Mouse (Mus musculus): ENCODE data around the gene Klhl20.

The Klhl20 gene

DNA sequence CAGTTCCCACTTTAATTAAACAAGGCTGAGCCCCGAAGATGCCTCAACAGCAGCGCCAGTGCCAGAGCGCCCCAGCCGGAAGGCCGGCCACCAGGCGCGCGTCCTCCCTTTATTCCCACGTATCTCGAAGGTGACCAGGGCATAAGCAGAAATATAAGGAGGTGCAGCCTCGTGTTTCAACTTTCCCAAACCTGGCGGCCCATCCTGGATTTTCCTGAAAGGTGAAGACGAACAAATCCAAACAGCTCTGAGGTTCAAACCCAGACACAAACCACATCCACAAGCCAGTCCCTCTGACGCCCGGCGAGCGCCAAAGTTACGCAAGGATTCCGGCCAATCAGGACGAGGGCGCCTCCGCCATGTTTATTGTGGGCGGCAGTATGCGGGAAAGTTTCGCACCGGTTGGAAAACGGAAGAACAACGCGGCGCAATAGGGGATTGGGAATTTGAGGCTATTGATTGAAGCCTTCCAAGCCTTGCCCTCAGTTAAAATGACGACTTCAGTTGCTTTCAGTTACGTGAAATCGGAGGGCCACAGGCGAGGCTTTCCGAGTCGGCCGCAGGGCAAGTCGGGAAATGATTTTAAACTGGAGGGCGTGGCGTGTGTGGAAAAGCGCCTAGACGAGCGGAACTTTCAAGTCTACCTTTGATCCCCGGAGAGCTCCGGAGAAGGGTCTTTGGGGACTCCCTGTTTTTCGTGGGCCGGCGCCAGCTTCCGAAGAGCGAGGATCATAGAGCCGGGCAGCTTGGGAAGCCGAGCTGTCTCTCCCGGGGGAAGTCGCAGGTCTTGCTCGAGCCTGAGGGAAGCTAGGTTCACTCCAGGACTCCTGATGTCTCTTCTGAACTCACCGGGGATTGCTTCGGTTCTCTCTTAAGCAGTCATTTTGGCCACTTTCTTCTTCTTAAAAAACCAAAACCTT lies 60.7 kb downstream of the Klhl20 start, which contains the start of the genes Dars2 and Cenpl:
Gene Dars2, minus strand, starts transcription at position 307 of the 920 bp plus-strand sequence.
Gene Cenpl, plus strand, starts transcription at position 362 of the 920 bp plus-strand sequence.
- peak; percentile 100 for DNase-seq

DNA sequence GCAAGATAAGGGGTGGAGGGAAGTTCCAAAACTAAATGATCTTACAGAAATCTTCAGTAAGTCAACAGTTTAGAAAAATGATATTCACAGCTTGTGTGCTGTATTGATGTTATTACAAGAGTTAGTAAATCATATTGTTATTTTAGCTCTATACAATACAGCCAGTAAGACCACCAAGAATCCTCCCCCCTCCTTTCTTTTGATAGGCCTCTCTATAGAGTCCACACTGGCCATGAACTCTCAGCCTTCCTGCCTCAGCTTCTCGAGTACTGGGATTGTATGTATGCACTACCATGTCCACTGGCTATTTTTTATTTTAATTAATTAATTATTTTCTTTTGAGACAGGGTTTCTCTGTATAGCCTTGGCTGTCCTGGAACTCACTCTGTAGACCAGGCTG lies 68.0 kb downstream of the Klhl20 start:
- DNase-seq: peak; percentile 54

DNA sequence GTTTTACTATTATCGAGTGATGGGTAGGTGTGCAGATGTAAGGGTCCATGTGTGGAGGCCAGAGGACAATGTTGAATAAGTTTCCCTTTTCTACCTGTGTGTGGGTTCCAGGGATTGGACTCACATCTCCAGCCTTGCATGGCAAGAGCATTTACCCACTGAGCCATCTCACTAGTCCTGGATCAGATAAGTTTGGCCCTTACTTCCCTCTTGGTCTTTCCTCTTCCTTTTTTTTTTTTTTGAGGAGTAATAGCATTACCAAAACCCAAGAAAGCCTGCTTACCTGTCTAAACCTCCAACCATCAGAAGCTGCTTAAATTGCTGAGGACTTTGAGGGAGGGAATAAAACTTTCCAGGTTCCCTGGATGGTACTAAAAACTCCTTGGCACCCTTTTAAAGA lies 74.1 kb downstream of the Klhl20 start:
- DNase-seq: no peak

DNA sequence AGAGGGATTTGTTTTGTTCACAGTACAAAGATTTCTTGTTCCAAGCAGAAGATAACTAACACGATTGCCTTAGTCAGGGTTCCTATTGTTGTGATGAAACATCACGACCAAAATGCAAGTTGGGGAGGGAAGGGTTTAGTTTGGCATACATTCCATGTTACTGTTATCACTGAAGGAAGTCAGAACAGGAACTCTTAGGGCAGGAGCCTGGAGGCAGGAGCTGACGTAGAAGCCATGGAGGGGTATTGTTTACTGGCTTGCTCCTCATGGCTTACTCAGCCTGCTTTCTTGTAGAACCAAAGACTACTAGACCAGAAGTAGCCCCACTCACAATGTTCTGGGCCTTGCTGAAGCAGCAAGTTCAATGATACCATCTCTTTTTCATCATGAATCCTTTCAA lies 84.3 kb downstream of the Klhl20 start:
- peak; percentile 82 for DNase-seq

DNA sequence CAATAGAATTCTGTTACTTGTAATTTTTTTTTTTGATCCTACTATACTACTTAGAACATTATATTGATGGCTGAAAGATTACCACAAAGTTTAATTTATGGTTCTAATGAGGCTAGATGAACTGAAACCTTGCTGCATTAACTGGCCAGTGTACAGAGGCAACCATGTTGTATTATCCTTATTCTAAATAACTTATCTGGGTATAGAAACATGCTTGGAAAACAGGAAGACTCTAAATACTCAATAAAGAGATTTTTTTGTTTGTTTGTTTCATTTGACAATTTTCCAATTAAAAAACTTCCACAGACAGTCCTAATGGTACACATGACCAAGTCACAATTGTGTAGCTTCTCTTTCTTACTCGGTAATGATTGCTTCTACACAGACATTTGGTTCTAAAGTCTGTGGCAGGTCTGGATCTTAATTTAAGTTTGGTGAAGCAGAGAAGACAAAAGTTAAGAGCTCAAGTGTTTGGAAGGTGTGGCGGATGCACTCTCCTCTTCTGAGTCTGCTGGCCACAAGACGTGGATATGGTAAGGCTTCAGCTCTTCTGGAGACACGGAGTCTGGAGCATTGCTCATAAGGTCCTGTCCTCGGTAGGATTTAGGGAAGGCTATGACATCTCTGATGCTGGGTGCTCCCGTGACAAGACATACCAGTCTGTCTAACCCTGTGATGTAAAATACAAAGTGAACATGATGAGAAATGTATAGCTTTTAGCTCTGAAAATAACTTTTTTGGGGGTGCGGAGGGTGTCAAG lies 89.9 kb downstream of the Klhl20 start:
- peak; percentile 79 for DNase-seq

DNA sequence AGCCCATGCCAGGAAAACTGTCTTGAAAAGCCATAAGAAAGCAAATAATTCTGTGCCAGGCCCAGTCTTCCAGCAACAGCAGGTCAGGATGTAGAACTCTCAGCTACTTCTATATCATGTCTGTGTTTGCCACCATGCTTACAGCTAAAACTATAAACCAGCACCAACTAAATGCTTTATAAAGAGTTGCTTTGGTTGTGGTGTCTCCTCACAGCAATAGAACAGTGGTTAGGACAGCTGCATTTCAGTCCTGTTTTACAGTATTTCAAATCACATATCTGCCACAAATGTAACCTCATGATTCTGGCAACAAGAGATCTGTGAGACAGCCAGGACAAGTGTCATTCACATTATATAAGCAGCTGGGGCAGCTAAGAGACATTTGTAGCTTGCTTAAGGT lies 90.5 kb downstream of the Klhl20 start:
- no peak for DNase-seq

DNA sequence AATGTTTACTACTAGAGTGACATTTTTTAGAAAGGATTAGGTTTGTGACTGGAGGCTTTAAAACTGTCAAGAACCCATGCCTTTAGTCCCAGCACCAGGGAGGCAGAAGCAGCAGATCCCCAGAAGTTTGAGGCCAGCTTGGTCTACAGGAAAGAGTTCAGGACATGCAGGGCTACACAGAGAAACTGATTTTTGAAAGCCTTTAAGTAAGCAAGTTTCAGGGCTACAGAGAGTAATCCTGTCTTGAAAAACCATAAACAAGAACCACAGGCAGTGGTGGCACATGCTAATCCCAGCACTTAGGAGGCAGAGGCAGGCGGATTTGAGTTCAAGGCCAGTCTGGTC lies 90.9 kb downstream of the Klhl20 start:
- peak; percentile 16 for DNase-seq

DNA sequence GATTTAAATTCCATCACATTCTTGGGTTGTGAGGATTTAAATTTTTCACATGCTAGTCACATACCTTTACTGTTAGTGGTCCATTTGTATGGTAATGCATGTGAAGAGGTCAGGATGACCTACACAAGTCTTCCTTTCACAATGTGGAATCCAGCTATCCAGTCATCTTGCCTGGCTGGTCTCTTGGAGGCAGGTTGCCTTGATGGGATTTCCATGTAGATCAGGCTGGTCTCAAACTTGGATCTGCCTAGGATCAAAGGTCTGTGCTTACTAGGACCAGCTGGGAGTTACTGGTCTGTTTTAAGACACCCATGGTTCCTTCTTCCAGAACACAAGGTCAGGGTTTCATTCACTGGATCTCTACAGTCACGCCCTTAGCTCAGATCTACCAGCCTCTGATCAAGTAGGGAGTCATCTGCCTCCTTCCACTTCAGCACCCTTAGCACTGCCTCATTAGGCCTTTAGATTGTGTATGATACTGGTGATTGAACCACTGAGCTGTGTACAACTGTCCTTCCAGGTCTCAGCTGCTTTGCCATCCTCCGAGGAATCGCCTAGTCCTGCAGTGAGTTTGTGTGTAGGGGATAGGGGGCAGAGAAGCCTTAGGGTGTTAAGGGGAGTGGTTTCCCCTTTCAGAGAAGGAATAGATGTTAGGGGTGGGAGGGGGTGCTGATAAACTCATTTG lies 91.4 kb downstream of the Klhl20 start:
- peak; percentile 80 for DNase-seq

DNA sequence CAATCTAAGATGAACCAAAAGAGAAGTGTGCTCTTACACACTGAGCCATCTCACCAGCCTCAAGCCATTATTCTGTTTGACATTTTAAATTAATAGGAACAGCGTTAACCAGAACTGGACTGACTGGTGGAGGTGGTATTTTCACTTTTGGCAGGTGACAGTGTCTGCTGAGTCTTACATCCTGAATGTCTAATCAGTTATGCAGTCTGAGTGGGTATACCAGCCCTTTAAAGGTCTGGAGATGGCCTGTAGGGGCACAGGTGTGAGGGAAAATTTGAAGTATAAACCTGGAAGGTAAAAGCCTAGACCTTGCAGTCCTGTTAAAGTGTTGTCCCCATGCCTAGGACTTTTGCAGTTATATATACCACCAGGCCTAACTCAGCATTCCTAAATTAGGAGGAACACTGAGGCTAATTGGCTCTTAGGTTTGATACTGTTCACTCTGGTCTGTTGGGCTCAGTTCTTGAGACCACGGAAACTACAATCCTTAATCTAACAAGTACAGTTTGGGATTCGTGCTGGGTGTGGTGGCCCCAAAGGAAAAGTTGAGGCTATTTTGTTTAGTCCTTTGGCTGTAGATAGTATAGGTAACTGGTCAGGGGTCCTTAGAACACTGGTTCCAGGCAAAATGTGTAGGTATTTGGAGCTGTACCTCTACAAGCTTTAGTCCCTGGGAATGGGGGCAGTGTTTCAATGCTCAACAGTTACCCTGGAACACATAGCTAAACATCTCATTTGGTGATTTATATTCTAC lies 92.2 kb downstream of the Klhl20 start:
- DNase-seq: peak; percentile 76

All from heart, adult 11 months (tissue).